In the genomic region with DNA sequence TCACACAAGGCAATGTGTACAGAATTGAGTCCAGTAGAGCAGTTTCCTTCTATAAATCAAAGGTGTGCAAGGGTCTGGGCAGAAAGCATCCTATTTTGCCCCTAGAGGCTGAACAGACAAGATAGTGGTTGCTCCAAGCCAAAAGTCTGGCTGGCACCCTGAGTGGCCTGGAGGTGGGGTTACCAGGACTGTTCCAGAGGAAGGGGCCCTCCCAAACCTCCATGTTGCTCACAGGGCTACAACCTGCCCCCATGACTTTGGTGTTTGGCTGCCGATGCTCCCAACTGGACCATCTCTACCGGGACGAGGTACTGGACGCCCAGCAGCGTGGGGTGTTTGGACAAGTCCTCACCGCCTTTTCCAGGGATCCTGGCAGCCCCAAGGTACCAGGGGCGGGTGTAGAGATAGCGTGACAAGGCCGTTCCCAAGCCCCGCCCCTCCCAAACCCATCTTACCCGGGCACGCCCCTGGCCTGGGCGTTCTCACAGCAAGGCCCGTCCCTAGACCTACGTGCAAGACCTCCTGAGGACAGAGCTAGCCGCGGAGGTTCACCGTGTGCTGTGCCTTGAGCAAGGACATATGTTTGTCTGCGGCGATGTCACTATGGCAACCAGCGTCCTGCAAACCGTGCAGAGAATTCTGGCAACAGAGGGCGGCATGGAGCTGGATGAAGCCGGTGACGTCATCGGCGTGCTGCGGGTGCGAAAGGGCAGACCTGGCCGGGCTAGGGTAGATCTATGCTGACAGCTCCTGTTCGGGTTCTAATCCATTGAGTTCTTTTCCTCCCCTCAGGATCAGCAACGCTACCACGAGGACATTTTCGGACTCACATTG, we compare ENCODE assay signal across 8 mouse cellular contexts. TPM values are rescaled to one million over a fixed set of nuclear protein-coding genes. Genes with fewer than 3 reads are reported as not detected.
DNase-seq lines count a peak whose midpoint lies in the region; ATAC-seq and TF ChIP-seq lines count a peak whose summit lies in the region.

No protein-coding gene starts in this region.

- ATAC-seq in common myeloid progenitor, adult 5-6 weeks (replicated peaks; ENCODE audit: low read depth, poor library complexity, severe bottlenecking), result peak; percentile 78

- peaks cover 71% of the 10 kb centered on the region for H3K4me1 ChIP-seq in megakaryocyte, embryonic 14.5 days

- peak; percentile 99 for DNase-seq in ZHBTc4 (ENCODE audit: low read depth, low spot score)
- DNase-seq in gastrocnemius, adult 2 months, result peak; percentile 92
- peak; percentile 90 for DNase-seq in hindlimb bud, embryonic 11.5 days (ENCODE audit: extremely low spot score, low read depth, low spot score)
- peak; percentile 85 to 89 for DNase-seq in left cerebral cortex, adult 8-10 months (ENCODE audit: low spot score in 2 of 2)
- peak; percentile 95 for DNase-seq in right cerebral cortex, postnatal 10 days (ENCODE audit: low spot score in 2 of 2)
- peak; percentile 82 for DNase-seq in urinary bladder, postnatal 25 days (ENCODE audit: low spot score)

- H3K9me3 ChIP-seq in megakaryocyte, embryonic 14.5 days, result no peaks in the 10 kb centered on the region

- H3K4me3 ChIP-seq in gastrocnemius, adult 2 months, result peak overlapping the region; percentile 72
- H3K4me3 ChIP-seq in megakaryocyte, embryonic 14.5 days (replicated peaks), result peak overlapping the region; percentile 92

- H3K27me3 ChIP-seq in megakaryocyte, embryonic 14.5 days (replicated peaks), result peaks cover 90% of the 10 kb centered on the region

- peaks cover 13% of the 10 kb centered on the region for H3K36me3 ChIP-seq in megakaryocyte, embryonic 14.5 days (replicated peaks; ENCODE audit: low read length)

- intact Hi-C loops in gastrocnemius, adult 2 months (cut with DNase I), result no loop called here

- TF ChIP-seq CTCF in gastrocnemius, adult 2 months (IDR thresholded peaks at IDR 0.05), result peak; percentile 49

- peak overlapping the region; percentile 85 for H3K27ac ChIP-seq in gastrocnemius, adult 2 months

RNA-seq across cellular contexts. Expression of a gene that starts 8.7 kb away (rescaled TPM):
- 0.78 and 4.5 TPM in 2 replicates for total RNA-seq in common myeloid progenitor, adult 5-6 weeks (2017)
- total RNA-seq in gastrocnemius, adult 2 months (2021), result under 1 TPM in 1 of 2 experiments, not detected in 1; 0.06 TPM
- total RNA-seq in left cerebral cortex, adult 8-10 months (2022), result 1 to 10 TPM; 4.7 to 5.8 (median 5.1) TPM
- polyA plus RNA-seq in megakaryocyte, embryonic 14.5 days (2012; ENCODE audit: insufficient read depth, low replicate concordance), result 1.8 and 4.2 TPM in 2 replicates

RNA-seq across cellular contexts. Expression of a gene that starts 10.2 kb away (rescaled TPM):
- total RNA-seq in common myeloid progenitor, adult 5-6 weeks (2017), result 11.5 and 32.2 TPM in 2 replicates
- total RNA-seq in gastrocnemius, adult 2 months (2021), result 10 to 100 TPM; 37.0 to 39.8 TPM
- total RNA-seq in left cerebral cortex, adult 8-10 months (2022), result 10 to 100 TPM; 54.5 to 65.4 (median 58.7) TPM
- polyA plus RNA-seq in megakaryocyte, embryonic 14.5 days (2012; ENCODE audit: insufficient read depth, low replicate concordance), result 10.6 and 45.2 TPM in 2 replicates

RNA-seq across cellular contexts. Expression of a gene that starts 18.6 kb away (rescaled TPM):
- total RNA-seq in common myeloid progenitor, adult 5-6 weeks (2017), result 0.05 TPM in 1 of 2 replicates, not detected in the other
- 1 to 10 TPM; 5.0 to 7.1 TPM for total RNA-seq in gastrocnemius, adult 2 months (2021)
- 1 to 10 TPM; 5.8 to 8.0 (median 6.9) TPM for total RNA-seq in left cerebral cortex, adult 8-10 months (2022)
- not detected in 2 replicates for polyA plus RNA-seq in megakaryocyte, embryonic 14.5 days (2012; ENCODE audit: insufficient read depth, low replicate concordance)

RNA-seq across cellular contexts. Expression of a gene that starts 29.9 kb away (rescaled TPM):
- not detected in 2 replicates for total RNA-seq in common myeloid progenitor, adult 5-6 weeks (2017)
- under 1 TPM; 0.47 to 0.54 TPM for total RNA-seq in gastrocnemius, adult 2 months (2021)
- 1 to 10 TPM in 1 of 4 experiments, under 1 TPM in 3; 0.16 to 1.1 (median 0.34) TPM for total RNA-seq in left cerebral cortex, adult 8-10 months (2022)
- not detected in 2 replicates for polyA plus RNA-seq in megakaryocyte, embryonic 14.5 days (2012; ENCODE audit: insufficient read depth, low replicate concordance)

RNA-seq across cellular contexts. Expression of a gene that starts 31.8 kb away (rescaled TPM):
- total RNA-seq in common myeloid progenitor, adult 5-6 weeks (2017), result 0.41 and 0.49 TPM in 2 replicates
- total RNA-seq in gastrocnemius, adult 2 months (2021), result 1 to 10 TPM; 1.4 to 2.2 TPM
- 10 to 100 TPM; 33.4 to 38.9 (median 37.6) TPM for total RNA-seq in left cerebral cortex, adult 8-10 months (2022)
- polyA plus RNA-seq in megakaryocyte, embryonic 14.5 days (2012; ENCODE audit: insufficient read depth, low replicate concordance), result 0.10 TPM in 1 of 2 replicates, not detected in the other

Comparison
In these comparisons a context has a peak if more than half of its experiments do, and no peak if none do; other contexts are left out.
1. Peak in every context shown above with its lines: DNase-seq, ATAC-seq, H3K4me3 ChIP-seq and H3K27ac ChIP-seq.